Mouse (Mus musculus) heart, adult 9 months (tissue): ENCODE results near the gene Tmem30a.
A peak's percentile ranks its signal among the peaks of the same experiment; 100 is the strongest.

Experiments used
- DNase-seq, 2 experiments: peaks; one replicate each; pipeline ENCODE4 v3.0.0; 2022; ENCODE audit warnings: low spot score in 2 of 2

Gene Tmem30a

DNA sequence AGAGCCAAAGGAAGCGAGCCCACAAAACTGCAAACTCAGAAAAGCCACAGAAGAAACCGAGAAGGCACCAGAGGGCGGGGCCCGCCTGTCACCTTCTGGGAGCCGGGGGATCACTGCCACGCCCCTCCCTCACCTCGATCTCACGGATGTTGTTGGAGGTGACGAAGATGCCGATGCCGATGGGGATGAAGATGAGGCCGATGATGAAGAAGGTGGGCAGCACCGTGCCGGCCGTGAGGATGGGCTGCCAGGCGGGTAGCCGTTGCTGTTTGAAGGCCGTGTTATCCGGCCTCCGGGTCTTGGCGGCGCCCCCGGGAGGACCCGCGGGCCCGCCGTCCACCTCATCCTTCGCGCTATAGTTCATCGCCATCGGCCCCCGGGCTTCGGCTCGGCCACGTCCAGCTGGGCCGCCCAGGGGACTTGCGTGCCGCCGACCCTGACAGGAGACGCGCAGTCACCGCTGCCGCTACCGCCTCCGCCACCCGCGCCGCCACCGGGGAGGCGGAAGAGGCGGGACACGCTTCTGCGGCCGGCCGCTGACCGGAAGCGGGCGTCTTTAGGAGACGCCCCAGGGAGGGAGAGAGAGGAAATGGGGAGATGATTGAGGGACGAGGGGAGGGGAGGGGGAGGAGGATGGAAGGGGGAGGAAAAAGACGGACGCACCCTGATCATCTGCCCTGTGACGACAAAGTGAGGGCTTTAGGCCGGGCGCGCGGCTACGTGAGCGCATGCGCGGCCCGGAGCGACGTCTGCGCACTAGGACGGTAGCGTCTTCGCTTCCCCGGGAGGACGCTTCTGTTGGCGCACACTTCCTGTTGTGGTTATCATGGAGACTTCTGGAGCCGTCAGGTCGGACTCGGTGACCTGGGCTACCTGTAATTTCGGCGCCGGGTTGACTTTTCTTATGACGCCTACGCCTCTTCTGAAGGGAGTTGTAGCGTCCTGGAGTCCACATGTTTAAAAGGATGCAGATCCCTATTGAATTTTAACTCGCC, at the start of gene Tmem30a:
Gene Tmem30a (minus strand): TSS at position 667 of the 995 bp plus-strand sequence.
- peak; percentile 96 for DNase-seq

- DNase-seq = no peak
These were observed 49.3 kb upstream of the Tmem30a start for GRCm38 (mm10) chr9:79842615-79843014.

DNA sequence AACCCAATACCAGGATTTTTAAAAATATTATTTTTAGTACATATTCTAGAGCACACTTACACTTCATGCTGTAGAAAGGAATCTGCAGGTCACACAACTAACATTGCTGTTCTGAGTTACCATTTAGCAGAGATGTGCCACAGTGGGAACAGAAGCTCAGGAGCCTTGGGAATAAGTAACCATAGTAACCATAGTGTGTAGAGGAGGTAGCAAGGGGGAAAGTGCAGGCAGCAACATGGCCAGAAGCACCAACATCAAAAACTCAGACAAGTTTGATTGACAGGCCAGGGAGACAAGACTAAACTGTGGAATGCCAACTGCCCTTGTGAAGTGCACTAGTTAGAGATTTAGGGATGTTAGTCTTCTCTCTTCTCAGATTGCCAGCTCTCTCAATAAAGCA, 48.7 kb upstream of the Tmem30a start:
- DNase-seq = no peak

GRCm38 (mm10) chr9:79831294-79831693, 38.0 kb upstream of the Tmem30a start:
- DNase-seq = no peak

GRCm38 (mm10) chr9:79830874-79831273, 37.6 kb upstream of the Tmem30a start:
- no peak for DNase-seq

GRCm38 (mm10) chr9:79829842-79830800, 36.8 kb upstream of the Tmem30a start:
- peak in 1 of 2 experiments; percentile 41 for DNase-seq

- no peak for DNase-seq
These were observed 33.8 kb upstream of the Tmem30a start for GRCm38 (mm10) chr9:79827072-79827471.

DNA sequence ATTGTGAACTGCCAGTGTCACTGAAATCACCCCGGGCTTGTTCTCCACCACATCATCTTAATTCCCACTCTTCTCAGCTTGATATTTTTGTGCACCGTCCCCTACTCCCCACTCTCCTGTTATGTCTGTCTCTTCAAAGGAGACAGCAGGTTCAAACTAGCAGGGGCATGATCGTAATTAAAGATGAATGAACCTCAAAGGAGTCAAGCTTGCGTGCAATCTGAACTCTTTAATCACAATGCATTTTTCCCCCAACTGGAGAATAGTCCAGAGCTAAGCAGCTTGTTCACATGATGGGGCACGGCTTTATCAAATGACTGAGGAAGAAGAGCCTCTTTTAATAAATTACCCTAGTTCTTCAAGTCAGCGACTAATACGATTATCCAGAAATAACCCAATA, 32.2 kb upstream of the Tmem30a start:
- DNase-seq = no peak

GRCm38 (mm10) chr9:79823856-79824255, 30.5 kb upstream of the Tmem30a start:
- DNase-seq = no peak

DNA sequence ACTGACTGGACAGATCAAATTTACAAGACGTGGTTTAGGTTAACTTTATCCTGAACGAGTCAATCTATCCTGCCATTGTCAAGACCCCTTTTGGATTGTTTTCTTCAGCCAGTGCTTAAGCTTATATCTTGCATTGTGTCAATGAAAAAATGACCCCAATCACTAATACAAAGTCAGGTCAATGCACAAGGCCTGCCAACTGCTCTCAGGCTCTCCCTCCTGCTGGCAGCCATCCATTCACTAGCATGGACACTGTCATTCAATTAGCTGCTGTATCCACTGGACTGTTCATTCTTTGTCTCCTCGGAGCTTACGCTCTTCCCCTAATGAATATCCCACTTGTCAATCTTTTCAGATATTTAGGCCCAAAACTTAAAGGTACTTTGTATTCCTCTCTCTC, 30.1 kb upstream of the Tmem30a start:
- DNase-seq = no peak

DNA sequence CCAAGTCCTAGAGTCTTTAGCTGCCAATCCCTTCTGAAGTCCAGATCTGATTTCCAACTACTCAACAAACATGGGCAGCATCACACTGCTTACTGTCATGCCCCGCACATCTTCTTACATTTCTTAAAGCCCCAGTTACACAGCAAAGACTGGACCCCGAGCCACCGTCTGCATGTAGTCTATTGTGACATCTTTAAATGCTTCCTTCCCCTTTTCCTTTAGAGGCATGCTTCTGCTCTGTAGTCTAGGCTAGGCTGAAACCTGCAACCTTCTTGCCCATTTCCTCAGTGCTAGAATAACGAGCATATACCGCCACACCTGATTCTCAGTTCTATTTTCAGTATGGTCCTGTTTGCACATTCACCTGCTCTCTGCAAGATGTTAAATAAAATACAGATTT, 23.2 kb upstream of the Tmem30a start:
- no peak for DNase-seq

GRCm38 (mm10) chr9:79816013-79816412, 22.7 kb upstream of the Tmem30a start:
- no peak for DNase-seq

GRCm38 (mm10) chr9:79814592-79814991, 21.3 kb upstream of the Tmem30a start:
- no peak for DNase-seq

- no peak for DNase-seq
These were observed 17.9 kb upstream of the Tmem30a start for GRCm38 (mm10) chr9:79810969-79811902.

DNA sequence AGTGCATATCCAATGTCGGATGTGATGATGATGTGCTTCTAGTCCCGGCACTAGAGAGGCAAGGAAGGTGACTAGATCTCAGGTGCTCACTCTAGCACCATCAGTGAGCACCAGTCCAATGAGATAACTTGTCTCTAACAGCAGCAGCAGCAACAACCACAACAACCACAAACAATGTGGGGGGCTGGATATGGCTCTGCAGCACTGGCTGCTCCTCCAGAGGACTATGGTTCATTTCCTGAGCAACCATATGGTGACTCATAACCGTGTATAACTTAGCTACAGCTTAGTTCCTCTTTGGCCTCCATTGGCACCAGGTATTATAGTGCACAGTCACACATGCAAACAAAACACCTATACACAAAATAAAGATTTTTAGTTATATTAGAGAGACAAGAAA, 17.2 kb upstream of the Tmem30a start:
- DNase-seq = no peak

GRCm38 (mm10) chr9:79809411-79809810, 16.1 kb upstream of the Tmem30a start:
- DNase-seq = peak in 1 of 2 experiments; percentile 30

- DNase-seq = peak in 1 of 2 experiments; percentile 30
These were observed 13.9 kb upstream of the Tmem30a start for GRCm38 (mm10) chr9:79807178-79807577.

DNA sequence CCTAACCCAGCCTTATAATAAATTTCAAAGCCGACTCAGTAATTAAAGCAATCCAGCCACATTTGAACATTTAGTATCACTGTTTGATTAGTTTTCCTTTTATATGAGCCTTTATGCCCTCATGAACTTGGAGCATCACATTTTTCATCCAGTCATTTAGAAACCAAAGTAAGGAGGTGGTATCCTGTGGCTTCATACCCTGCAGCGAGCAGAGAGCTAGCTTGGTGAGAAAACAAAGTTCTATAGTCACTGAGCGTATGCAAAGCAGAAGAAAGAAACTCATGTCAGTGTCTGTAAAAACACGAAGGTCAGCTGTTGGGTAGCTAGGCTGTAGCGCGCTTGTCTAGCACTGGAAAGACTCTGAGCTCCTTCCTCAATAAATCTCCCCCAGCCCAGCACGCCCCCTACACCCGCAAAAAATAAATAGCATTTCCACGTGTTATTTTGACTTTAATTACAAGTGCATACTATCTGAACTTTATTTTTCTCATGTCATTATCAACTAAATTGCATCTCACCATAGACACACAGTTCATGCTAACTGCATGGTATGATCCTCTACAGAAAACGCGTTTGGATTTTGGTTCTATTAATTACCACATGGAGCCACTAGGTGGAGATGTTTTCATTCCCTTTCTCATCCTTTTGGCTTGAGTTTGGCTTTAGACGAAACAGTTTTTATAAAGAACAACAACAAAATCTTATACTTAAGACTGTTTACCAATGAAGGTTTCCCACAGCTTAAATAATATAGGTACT, 13.2 kb upstream of the Tmem30a start:
- peak in 1 of 2 experiments; percentile 40 for DNase-seq

GRCm38 (mm10) chr9:79805426-79805825, 12.1 kb upstream of the Tmem30a start:
- DNase-seq = no peak

- no peak for DNase-seq
These were observed 3.3 kb upstream of the Tmem30a start for GRCm38 (mm10) chr9:79796461-79797135.
